Mouse (Mus musculus): ENCODE measurements around the gene Arpp19. TPM values are rescaled to one million over a fixed set of nuclear protein-coding genes. Genes with fewer than 3 reads are reported as not detected.

Arpp19 gene
- polyA plus RNA-seq (2012; rRNA removed), result 89.3 and 93.9 TPM in 2 replicates

GRCm38 (mm10) chr9:75037451-75038356, at the start of gene Arpp19:
TSS of gene Arpp19 (plus strand) at chr9:75037614.

GRCm38 (mm10) chr9:75070457-75071028, 33.1 kb downstream of the Arpp19 start, which contains the start of gene Myo5a:
TSS of gene Myo5a (plus strand) at chr9:75071015.

Other genes starting within 250 kb of the Arpp19 start
- 2.7 and 3.8 TPM in 2 replicates for gene Onecut1, start 175.7 kb upstream of the Arpp19 start, polyA plus RNA-seq (2012; rRNA removed)
- gene Fam214a, start 84.7 kb upstream of the Arpp19 start, polyA plus RNA-seq (2012; rRNA removed), result 25.8 and 26.7 TPM in 2 replicates
- 45.8 and 46.1 TPM in 2 replicates for gene Myo5a, start 33.4 kb downstream of the Arpp19 start, polyA plus RNA-seq (2012; rRNA removed)
- gene Myo5c, start 194.4 kb downstream of the Arpp19 start, polyA plus RNA-seq (2012; rRNA removed), result 0.55 and 1.1 TPM in 2 replicates